Mouse (Mus musculus) frontal cortex, postnatal 25 days (tissue): ENCODE measurements around the gene Aff2.

ENCODE experiments used
- DNase-seq, 2 experiments: peaks; one replicate each; pipeline ENCODE4 v3.0.0; 2022; ENCODE audit warnings: low spot score in 2 of 2

Aff2 gene

DNA sequence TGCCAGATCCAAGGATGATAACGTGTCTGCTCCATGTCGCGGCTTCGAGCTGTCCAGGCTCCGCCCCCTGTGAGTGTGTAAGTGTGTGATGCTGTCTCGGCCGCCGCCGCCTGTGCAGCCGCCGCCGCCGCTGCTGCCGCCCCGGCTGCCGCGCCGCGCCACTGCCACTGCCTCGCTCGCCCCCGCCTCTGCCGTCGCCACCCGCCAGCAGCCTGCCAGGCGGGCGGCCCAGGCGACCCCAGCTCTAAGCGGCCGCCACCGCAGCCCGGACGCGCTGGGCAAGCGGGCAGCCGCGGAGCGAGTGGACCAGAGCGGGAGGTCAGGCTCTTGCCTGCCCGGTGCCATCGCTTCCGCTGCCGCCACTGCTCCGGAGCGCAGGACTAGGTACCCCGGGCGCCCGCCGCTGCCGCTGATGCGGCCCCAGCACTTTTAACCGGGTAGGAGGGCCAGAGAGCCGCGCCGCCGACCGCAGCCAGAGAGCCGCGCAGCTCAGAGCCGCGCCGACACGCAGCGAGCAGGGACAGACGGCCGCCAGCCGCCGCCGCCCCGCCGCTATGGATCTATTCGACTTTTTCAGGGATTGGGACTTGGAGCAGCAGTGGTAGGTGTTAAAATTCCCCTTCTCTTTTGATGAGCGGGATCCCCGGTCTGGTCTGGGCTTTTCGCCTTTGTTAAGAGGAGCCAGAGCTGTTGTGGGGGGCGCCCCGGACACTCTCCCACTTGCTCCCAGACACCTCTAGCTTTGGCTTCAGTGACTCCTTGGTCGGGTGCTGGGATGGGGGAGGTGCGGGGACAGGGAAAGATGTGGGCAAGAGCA, at the start of gene Aff2:
Gene Aff2, plus strand, starts transcription at position 57 of the 817 bp plus-strand sequence.
- DNase-seq = peak; percentile 12 to 29

DNA sequence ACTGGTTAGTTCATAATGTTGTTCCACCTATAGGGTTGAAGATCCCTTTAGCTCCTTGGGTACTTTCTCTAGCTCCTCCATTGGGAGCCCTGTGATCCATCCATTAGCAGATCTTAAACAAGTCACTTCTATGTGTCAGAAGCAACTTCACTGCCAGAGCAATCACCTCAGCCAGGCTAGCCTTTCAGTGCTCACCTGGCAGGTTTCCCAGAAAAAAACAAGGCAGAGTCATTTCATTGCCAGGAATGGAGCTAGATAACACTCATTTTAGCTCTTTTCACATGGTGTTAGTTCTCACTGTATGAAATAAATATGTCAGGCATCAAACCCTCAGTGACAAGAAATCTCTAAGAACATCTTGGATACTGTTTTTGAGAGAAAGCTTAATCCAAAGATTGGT, 22.8 kb upstream of the Aff2 start:
- DNase-seq = no peak

DNA sequence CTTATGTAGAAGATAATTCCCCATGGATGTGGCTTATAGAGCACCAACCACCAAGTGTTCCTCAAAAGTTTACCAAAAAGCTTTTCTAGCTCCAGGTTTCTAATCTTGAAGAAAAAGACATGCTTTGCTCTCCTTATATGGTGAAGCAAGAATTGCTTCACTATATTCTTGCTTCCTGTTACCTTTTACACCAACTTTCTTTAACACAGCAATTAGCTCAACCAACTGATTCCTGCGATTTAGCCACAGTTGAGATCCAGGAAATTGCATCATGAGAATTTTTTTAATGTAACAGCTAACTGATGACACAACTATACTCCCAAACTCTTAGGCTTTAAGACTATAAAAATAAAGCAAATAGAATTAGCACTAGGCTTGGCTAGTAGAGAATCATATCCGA, 4.5 kb upstream of the Aff2 start:
- DNase-seq = no peak

DNA sequence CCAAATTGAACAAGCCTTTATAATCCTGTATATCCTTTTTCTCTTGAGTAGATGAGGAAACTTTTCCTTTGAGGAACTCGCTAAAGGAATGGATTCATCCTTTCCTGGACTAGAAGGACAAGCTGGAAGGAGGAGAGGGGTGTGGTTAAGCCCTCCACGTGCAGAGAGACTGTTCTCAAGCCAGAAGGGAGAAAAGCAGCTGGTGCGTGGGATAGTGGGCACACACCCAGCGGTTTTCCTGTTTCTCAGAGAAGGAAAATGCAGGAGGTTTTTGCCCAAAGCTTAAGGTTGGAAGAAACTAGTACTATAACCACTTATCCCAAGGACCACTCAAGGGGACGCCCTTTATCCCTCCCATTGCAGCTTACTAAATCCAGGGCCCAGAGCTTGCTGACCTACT, 734 bp upstream of the Aff2 start:
- peak; percentile 49 to 61 for DNase-seq

DNA sequence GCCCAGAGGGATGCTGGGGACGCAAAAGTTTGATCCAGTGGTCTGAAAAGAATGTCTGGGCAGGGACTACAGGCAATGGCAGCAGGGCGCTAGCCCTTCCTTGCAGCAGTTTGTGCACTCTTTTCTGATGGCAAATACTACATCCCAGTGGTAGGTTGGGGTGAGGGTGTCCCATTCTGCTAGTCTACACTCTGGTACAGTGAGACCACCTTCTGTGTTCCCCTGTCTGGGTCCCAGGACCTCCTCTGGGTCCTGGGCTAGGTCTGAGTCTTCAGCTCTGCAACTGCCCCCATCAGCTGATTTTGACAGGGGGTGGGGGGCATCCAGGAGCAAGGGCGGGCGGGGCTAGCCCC, 233 bp upstream of the Aff2 start:
- no peak for DNase-seq

DNA sequence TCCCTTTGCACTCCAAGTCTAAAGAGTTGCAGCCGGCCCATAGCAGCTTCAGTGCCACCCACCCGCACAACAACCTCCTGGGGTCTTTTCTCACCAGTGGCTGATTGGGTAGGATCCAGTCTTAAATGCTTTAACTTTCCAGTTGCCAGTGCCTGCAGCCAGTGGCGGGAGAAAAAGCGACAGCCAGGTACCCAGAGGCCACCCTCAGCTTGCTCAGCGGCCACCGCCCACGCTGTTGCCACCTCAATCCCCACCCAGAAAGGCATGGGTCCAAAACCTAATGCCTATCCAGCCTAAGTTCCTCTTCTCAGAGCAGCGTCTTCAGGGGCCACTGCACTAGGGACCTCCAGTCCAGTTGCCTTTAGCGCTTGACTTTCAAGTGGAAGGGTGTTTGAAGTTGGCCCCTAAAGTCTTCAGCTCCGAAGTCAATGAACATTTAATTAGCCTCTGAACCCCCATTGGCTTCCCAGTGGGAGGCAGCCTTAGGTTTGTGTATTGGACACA, 1.0 kb downstream of the Aff2 start:
- DNase-seq = no peak

DNA sequence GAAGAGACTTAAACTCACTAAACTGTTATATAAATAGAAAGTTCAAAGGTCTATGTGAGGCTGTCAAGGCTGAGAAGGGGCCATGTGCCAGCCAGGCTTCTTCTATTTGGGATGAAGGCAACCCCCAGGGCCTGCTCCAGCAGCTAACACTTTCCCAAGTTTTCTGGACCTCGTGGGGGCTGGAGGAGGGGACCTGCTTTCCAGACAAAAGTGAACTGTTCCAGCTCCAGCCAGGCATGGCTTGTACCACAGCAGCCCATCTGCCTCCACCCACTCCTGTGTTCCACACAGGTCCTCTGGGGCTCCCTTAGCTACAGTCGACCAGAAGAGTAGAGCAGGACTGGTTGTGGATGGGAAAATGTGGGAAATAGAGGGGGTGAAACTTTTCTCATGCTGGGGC, 4.1 kb downstream of the Aff2 start:
- no peak for DNase-seq

DNA sequence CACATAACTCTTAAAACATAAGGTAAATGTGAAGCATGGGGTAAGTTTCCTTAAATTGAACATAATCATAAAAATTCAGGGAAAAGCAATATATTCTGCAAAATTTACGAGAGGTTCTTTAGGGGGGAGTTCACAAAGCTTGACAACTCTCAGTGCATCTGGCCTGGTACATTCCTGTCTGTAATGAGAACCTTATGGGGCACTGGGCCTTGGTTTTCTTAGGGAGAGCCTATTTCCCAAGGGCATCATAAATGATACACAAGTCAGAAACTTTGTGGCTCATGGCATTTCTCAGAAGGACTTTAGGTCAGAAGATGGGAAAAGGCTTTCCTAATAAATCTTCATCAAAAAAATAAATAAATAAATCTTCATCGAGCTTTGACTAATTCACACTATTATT, 13.2 kb downstream of the Aff2 start:
- DNase-seq = no peak

DNA sequence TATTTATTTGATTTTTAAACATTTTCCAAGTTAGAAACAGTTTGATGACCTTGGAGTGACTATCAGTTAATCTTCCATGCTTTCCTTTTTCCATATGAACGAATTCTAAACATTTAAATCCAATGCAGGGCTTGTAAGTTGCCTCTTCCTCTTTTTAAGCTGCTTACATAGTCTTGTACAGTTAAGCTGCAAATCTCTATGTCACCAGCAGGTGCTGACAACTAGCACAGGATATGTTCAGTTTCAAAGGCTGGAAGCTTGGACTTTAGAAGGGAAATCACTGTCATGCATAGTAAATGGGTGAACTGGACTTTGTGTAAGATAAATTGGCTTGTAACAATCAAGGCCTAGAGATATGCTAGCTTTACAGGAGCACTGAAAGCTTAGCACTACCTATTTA, 29.6 kb downstream of the Aff2 start:
- no peak for DNase-seq

DNA sequence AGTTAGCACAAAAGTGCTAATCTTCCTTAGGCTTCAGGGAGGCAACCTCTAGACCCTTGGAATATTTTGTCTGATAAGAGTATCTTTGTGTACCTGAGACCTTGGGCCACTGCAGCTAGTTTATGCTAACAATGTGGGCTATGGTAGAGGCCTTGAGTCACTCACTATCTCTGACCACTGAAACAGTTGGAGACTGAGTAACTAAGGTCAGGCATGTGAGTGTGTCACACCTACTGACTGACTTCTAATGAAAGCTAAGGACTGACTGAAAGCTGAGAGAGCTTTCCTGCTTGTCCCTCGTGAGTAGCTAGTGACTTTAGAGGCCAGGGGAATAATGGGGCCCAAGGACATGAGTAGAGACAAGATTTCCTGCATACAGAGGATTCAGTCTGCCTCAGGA, 54.9 kb downstream of the Aff2 start:
- no peak for DNase-seq

DNA sequence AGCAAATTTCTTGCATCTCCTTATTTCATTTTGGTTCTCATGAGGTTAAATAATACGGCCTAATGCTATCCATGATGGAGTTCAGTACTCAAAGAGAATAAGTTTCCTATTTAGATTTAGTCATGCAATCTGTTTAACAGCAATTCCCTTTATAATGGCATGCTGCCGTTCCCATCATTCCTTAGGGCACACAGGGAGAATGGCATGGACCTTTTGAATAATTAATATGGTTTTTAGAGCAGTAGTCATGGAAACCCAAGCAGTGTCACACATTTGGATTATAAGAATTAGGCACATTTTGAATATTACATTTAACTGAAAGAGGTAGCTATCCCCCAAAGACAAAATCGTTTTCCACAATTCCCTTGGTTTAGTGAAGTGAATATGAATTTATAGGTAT, 78.3 kb downstream of the Aff2 start:
- DNase-seq = no peak

DNA sequence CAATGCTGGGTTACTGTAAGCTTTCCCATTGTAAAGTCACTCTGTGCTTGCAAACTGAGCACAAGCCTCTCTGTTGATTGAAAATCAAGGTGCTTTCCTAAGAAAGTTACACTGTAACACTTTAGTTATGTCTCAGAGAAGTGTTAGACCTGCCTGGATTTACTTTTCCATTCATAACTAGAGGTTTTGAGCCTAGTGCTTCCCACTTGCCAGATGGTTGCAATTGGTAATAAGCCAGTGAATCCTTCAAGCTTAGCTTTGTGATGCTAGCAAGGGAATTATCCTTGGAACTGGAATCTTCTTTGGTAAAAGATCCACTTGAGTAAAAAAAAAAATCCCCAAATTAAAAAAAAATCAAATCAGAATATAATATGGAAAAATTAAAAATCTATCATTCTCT, 81.8 kb downstream of the Aff2 start:
- no peak for DNase-seq

DNA sequence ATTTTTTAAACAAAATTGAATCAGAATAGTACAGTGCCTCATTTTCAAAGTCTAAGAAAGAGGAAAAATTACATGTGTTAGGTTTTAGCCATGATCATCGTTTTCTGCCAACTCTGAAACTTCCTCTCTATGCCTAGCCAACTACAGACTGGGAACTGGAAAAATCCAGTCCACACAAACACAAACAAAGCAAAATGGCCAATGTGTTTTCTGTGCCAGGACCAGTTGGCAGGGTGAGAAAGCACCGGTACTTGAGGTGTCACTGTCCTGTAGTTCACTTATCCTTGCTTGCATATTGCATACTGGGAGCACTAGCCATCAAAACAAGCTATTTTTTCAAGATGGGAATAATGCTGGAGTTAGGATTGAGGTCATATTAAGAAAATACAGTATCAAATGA, 100.8 kb downstream of the Aff2 start:
- DNase-seq = no peak

DNA sequence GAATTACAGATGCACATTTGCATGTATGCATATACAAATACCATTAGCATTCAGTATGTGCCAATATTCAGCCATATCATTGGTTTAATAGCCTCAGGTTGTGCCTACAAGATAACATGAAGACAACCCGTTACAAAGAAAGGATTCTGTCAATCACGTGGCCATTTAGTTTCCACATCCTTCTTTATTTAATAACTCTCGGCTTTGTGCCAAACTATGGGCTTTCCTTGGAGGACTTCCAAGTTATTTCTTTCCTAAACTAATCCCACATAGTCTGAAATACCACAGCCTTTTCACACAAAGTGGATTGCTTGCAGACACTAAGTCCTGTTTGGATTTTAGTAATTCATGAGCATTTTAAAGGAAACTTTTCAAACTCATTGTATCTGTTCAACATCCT, 142.0 kb downstream of the Aff2 start:
- no peak for DNase-seq

DNA sequence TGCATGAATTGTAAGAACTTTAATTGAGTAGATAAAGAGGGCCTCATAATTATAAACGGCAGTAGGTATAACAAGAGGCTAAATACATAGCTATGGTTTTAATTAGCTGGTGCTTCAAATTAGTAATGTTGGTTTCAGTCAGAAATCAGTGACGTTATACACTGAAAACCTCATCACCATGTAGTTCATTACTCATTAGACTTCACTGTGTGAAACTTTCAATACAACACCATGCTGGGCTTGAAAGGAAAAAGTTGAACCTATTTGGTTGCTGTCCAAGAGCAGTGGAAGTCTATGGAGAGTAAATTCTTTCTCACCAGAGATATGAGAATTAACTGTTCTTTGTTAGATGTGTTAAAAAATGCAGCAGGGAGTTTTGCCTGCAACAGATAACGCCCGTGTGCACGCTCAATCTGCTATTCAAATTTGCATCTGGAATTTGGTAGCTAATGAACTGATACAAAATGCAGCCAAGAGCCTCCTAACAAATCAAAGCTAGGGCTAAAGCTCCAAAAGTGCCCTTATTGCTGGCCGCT, 158.0 kb downstream of the Aff2 start:
- no peak for DNase-seq

DNA sequence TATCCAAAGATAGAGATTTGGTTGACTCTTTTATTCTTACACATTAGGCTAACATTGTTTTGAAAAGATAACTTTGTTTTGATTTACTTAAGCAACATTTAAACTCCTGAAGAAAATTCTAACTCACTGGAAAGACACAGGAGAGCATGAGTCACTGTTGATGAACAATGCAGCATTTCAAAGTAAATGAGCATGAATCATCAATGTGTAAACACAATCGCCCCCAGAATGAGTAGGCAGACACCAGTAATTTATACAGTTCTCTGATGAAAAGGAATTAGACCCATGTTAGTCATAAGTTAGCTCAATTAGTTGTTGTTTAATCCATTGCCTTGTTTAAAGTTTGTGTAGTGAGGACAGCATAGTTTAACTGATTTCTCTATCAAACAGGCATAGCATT, 180.7 kb downstream of the Aff2 start:
- no peak for DNase-seq

DNA sequence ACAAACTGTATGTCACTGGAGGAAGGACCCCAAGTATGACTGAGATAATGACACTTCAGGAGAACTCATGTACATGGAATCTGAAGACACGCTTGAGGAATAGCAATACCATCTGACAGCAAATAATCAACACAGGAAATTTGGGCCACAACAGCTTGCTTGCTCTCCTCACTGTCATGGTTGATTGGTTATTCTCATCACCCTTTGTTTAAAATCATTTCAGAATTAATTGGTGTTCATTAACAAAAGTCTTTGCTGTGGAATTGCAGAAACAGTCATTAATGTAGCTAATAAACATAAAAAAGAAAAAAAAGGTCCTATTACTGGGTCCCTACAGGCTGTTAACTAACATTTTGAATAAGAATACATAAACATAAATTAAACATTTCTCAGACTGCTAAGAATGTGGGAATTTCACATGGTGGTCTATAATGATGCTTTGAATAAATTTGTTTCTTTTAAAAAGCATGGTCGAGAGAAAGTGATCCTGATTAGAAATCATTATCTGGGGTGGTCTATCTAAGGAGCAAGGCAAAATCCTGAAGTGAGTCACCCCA, 219.9 kb downstream of the Aff2 start:
- no peak for DNase-seq

DNA sequence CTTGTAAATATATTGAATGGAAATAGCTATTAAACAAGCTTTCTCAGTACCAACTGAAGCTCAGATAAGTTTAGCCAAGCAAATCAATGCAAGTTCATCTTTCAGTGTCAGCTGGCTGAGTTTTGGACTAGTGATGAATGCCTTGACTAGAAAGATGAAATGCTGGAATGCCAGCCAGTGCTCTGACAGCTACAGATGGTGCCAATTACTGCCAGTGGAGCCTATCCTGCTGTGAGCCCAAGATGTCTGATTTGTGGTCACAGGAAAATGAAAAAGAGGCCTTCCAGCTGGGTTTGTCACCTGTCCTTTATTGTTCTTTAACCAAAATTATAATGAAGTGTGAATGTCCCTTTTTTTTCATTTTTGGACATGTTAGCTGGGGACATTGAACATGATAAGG, 248.7 kb downstream of the Aff2 start:
- no peak for DNase-seq

DNA sequence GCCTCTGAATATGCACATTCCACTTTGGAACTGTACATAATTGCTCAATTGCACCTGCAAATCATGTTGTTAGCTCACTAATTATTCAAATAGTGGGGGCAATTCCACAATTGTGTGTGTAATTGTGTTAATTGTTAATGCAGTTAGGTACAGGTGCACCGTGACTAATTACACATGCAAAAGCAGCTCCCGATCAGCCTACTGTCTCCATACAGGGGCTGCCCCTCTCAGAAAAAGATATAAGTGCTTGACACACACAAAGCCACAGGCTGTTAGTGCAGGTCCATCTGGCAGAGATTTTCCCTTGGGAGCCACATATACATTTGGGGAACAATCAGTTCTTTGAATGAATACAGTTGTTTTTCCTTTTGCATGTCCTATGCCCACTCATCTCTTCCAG, 302.9 kb downstream of the Aff2 start:
- no peak for DNase-seq

DNA sequence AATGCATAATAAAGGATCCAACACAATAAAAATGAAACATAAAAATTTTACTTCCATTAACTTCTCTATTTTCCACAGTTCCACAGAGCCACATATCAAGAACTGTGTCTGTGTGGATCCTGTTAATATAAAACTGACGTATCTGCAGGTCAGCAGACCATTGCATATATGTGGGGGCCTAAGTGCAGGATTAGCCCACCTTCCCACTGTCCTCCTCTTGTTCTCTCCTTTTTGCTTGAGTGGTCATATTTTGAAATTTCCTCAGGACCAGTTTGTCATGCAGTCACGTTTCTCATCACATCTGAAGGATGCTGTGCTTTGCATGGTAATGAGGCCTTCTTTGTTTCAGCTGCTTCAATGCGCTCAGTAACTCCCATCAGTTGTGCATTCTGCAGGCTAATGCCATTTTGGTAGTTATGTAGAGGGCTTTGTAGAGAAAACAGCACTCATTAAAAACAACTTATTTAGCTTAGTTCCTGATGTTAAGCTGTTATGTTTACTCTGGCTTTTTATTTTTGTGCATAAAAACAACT, 306.1 kb downstream of the Aff2 start:
- no peak for DNase-seq

DNA sequence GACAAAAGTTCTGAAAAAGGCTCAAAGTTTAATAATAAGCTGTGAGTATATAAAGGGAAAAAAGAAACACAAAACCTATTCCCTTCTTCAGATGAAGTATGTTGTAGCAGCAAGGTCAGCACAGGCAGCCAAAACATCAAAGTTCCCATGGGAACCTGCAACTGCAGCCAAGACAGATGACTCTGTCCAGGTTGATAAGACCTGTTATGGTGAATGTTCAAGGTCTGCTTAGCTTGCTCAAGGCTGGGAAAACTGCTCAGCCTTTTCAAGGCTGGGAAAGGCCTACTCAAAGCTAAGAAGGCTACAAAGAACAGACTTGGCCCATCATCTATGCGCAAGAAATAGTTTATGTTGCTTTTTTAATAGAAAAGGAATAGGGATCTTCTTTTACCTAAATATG, 315.6 kb downstream of the Aff2 start:
- no peak for DNase-seq

DNA sequence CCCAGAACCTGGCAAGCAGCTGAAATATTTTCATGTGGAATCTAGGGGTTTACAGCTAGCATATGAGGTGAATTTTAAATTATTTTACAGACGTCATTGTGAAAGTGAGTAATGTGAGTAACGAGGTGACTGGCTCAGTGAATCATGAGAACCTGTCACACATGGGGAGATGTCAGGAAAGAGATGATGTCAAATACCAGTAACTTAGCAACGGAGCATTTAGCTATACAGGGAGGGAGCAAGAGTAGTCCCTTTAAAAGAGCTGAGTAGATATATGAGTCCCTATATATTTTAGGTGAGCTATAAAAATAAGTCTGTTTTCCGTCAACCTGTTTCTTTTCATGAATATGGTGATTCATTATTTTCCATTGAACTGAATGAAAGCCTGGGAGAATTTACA, 338.7 kb downstream of the Aff2 start:
- DNase-seq = no peak

DNA sequence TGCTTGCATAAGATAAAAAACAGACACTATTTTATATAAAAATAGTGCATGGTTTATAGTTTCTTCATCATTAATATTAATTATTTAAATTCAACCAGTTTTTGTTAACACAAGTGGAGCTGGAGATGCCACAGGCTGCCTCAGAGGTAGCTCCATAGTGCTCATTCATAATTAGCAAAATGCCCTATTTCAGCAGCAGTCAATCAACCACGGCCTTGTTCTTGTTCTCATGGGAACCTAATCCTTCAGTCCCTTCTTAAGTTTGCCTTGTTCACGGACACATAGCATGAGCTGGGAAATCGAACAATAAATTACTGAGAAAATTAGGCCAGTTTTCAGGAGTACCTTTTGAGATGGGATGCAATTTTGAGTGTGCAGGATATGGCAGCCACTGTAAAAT, 378.9 kb downstream of the Aff2 start:
- DNase-seq = no peak
